Mouse (Mus musculus) megakaryocyte, adult 5-6 weeks (primary cell): ENCODE measurements around the gene Gm20909. TPM values are rescaled to one million over a fixed set of nuclear protein-coding genes. Genes with fewer than 3 reads are reported as not detected.
"Not testable (repeated sequence)": the region's sequence is repeated elsewhere in the genome, so short reads cannot be mapped to it uniquely, and the experiment has no call there.

Experiments
- ATAC-seq: 2 replicates; pipeline ENCODE4 v1.8.0; 2016; ENCODE audit warnings: mild to moderate bottlenecking, inconsistent platforms; ENCODE audit not compliant: poor library complexity, severe bottlenecking
- total RNA-seq, 2 experiments: library from RNA; stranded (forward) in 1 of 2; stranded (reverse) in 1 of 2; fragments of 153-499, 151-499 nt in 1 of 2; fragments of 221-1000, 200-1000 nt in 1 of 2; gene quantifications; 2 replicates each; pipeline versions ENCODE4 v1.2.3 to v1.2.4; 2015 to 2017

Gene Gm20909
- total RNA-seq (2015), result not detected in 2 replicates
- not detected in 2 replicates for total RNA-seq (2017)

- not testable (repeated sequence) for ATAC-seq
Measured at GRCm38 (mm10) chrY:21164270-21164669, at the start of gene Gm20909. Gm20909 (plus strand) TSS chrY:21164570.

Other genes starting within 250 kb of the Gm20909 start
- gene Gm29866, start 170.9 kb upstream of the Gm20909 start, total RNA-seq (2015), result not detected in 2 replicates
- not detected in 2 replicates for gene Gm29866, start 170.9 kb upstream of the Gm20909 start, total RNA-seq (2017)
- gene Gm20865, start 77.0 kb downstream of the Gm20909 start, total RNA-seq (2015), result not detected in 2 replicates
- not detected in 2 replicates for gene Gm20865, start 77.0 kb downstream of the Gm20909 start, total RNA-seq (2017)